Mouse (Mus musculus) ovary, postnatal 10 days (tissue): ENCODE data around the gene Gtf2b.

Experiments
- DNase-seq: peaks from one replicate; pipeline ENCODE4 v3.0.0; 2022; ENCODE audit warnings: low spot score

The Gtf2b gene

DNA sequence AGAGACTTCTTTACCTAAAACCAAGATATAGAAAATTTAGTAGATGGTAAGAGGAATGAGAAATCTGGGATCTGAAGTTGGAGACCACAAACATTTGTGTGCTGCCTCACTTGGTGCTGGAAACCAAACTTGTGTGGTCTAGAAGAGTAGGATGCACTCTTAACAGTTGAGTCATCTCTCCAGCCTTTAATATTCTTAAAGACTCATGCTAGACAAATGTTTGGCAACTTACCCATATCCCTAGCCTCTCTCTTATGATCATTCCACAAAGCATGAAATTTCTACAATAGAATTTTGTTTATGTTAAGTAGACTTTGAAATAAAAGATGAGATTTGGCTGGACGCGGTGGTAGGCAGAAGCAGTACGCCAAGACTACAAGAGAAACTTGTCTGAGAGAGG, 52.7 kb downstream of the Gtf2b start:
- DNase-seq, result no peak

DNA sequence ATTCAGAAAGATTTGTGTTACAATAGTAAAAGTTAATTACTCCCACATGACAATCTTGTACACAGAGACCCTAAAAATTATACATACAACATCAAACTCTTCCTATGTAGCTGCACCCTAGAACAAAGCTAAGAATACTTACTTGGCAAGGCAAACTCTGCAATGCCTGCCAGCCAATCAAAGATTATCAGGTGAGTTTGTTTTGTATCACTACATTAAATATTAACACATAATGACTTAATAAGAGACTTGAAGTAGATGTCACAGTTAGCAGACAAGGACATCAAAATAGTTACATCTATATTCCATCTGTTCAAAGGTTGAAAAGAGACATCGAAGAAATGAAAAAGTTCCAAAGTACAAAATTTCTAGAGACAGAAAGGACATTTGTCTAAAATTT, 58.8 kb downstream of the Gtf2b start:
- DNase-seq, result no peak

DNA sequence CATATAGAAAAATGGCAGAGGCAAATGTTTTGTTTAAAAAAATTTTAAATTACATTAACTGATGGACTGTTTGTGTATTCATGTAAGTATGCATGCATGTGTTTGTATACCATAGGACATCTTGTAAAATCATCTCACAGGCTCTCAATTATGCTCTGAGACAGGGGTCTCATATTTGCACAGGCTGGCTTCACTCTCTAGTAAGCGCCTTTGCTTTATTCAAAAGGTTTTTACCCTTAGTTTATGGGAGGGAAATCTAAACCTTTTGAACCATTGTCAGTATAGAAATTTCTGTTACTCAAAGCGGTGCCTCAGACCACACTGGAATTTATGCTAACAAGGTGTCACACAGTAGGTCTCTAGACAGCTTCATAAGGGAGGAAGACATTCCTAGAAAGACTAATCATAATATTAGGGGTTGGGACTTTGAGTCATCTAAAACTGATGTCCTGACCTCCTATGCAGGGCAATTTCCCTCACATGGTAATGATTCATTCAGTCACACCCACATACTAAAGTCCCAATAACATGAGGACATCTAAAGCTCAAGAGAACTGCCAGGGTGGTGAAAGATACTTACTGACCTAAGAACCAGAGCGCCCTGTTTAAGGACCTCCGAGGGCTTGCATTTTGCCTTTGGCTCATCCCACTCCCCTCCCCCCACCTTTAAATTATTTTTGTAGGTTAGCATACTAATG, 61.8 kb downstream of the Gtf2b start:
- no peak for DNase-seq

DNA sequence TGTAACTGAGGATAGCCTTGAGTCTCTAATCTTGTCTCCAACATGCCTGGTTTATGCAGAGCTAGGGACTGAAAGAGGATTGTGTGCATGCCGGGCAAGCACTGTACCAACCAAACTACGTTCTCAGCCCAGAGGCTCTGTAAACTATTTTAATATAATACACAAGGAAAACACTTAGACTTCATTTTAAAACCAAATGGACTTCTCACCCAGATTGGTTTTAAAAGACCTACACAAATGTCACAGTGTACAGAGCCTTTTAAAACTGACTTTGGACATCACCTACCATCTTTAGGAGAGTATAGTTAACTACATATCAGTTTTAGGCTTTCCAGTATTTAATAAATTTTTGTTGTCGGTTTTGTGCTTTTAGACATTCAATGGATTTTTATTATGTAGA, 68.1 kb downstream of the Gtf2b start:
- DNase-seq, result no peak
